Mouse (Mus musculus) kidney, adult 8-10 months (tissue): ENCODE results near the gene Kif26b.

Experiments
- DNase-seq, 2 experiments: peaks; one replicate each; pipeline ENCODE4 v3.0.0; 2022

The Kif26b gene

DNA sequence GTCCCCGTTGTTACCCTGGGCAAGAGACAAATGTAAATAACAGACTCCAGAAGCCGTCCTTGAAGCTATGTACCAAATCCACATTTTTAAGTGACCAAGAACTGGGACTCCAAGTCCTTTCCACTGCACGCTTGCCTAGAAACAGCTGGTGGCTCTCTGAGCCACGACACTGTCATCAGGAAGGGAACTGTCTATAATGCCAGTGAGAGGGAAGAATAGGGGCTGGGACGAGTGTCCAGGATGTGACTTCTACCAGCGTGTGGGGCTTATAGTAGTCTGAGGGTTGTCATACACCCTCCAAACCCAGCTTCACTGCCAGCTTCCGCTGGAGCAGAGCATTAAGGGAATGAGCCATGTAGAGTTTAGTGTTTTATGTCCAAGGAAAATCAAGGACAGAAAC lies 138.9 kb downstream of the Kif26b start:
- no peak for DNase-seq

DNA sequence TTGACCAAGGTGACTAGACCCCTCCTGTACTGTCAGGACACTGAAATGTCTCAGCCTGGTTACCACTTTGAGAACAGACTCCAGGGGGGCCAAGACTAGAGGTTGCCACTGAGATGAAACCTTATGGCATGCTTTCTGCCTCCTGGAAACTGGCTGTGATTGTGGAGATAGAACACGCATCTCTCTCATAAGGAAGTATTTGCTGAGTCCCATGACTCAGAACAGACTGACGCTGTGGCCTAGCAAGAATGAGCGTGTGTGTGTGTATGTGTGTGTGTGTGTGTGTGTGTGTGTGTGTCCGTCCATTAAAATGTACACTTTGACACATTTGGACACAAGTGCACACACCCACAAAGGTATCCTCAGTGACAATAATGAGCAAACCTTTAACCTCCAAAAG lies 140.0 kb downstream of the Kif26b start:
- peak in 1 of 2 experiments; percentile 20 for DNase-seq

DNA sequence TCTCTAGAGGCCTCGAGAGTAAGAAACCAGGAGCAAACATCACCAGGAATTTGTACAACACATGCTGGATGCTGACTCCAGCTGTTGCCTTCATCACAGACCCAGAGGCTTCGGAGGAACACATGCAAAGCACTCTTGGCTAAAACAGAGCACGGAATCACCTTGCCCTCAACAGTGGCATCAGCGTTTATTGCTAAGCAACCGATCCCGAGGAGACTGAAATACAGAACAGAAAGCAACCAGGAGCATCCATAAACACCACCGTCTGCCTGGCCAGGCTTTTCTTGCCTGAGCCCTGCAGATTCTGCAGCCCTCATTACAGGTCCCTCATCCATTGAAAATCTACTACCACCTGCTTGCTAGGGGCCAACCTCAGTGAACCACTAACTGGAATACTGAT lies 144.1 kb downstream of the Kif26b start:
- DNase-seq: no peak

DNA sequence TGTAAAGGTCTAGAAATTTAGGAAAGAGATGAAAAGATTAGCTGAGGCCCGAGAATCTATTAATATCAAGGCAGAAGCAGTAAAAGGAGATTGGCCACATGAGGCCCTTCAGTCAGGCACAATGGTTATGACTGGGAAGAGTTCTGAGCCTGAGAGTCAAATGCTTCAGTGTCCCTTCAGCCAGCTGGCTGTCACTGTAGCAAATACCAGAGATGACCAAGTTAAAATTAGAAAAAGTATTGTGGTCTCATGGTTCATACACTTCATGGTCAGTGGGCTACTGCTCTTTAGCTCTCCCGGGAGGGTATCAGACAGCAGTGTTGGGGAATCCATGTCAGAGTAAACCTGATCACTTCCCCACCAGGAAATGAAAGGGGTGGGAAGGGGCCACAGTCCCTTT lies 144.6 kb downstream of the Kif26b start:
- DNase-seq: no peak

DNA sequence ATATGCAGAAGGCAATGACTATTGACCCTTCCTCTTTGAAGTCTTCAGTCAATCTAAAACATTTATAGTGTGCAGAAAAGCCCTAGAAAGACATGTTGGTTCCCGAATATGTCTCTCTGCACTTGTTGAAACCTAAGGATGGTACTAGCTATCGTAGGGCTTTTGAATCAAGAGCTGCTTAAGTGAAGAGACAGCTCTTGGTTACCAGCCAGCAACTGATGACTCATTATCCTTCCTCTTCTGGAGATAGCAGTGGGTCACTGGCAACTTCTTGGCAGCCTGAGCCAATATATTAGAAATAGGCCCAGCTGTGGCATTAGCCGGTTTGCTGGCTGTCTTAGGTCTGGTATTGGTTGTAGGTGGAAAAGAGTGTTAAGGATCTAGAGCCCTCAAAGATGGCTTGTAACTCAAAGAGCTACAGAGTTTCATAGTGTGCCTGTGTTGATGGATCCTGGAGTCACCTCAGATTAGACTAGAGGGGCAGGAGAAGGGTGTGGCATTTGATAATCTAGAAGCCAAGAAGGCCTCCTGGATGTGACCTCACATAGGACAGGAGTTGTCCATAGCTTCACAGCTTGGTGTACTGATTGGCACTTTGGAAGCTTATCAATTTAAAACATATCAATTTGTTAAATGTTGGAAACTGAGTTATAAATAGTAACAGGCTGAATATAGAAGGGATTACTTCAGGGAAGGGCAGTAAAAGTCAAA lies 146.8 kb downstream of the Kif26b start:
- DNase-seq: no peak

DNA sequence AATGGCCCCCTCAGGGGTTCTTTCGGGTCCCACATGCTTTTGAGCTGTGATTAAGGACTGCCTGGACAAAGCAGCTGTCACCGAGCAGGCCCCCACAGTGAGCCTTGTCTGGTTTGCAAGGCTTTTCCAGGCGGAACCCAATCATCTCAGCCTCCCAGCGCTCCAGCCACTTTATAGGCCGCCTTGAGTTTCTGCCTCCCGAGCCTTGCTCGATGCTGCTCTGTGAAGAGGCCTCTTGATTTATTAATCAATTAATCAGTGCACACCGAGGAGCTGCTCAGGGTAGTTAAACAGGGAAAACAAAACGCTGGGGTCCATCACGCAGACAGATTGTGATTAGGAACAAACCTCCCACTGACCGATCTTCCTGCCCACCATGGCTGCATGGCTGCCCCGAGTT lies 148.2 kb downstream of the Kif26b start:
- no peak for DNase-seq

DNA sequence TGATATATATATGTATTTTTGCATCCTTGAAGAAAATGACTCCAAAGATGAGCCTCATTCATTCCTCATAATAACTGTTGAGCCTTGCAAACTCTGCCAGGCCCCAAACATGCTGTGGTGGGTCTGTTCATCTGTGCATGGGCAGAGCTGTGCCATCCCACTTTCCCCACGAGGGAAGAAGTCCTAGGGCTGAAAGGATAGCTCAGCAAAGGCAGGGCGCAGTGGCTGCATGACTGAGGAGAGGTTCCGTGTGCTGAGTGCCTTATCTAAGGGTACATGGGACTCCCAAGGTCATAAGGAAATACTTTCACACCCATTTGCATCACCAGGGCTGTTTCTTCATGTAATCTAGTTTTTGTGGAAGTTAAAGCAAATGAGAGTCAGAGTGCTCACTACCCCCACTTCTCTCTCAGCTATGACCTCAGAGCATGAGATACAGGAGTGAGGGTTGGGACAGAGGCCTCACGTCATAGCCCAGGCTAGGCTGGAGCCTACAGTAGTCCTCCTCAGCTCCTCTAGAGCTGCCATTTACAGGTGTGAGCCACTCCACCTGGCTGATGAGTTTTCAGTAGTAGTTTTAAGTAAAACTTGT lies 148.8 kb downstream of the Kif26b start:
- DNase-seq: no peak

DNA sequence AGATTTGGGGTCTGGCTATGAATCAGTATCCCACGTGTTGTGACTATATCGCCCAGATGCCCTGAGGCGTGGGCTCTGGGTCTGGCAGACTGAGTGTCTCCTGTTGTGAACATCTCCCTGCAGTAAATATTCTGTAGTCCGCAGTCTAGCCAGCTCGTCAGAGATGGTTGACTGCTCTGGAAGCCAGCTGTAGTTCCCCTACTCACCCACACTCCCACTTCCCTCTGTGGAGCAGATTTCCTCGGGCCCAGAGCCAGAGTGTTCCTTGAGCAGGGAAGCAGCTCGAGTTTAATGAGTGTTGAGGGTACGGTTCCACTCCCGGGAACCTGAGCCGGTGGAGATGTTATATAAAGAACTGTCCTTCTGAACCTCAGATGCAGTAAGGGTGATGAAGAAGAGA lies 154.7 kb downstream of the Kif26b start:
- DNase-seq: peak; percentile 9 to 25

DNA sequence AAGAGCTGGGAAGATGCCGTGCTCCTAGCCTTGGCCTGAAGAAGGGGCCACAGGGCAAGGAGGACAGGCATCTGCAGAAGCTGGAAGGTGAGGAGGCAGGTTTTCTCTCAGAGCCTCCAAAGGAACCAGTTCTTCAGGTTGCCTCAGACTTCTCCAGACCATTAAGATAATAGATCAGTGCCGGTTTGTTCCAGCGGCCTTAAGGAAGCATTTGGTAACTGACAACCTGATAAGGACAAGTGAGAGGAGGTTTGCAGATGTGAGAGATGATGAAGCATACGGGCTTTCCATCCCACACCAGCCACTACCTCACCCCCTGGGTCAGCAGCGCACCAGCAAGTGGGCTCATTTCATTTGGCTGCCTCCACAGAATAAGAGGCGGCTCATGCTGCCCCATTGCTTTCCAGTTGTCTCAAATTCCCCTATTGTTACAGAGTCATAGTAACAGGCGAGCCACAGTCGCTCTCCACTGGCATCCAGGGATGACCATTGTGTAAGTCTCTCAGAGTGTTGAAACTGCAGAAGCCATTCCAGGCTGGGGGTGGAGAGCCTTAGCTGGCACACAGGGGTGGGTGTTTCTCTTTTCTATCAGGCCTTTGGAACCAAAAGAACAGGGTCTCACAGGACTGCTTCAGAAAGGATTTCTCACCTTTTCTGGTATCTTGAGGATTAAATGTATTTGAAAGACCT lies 156.2 kb downstream of the Kif26b start:
- no peak for DNase-seq

DNA sequence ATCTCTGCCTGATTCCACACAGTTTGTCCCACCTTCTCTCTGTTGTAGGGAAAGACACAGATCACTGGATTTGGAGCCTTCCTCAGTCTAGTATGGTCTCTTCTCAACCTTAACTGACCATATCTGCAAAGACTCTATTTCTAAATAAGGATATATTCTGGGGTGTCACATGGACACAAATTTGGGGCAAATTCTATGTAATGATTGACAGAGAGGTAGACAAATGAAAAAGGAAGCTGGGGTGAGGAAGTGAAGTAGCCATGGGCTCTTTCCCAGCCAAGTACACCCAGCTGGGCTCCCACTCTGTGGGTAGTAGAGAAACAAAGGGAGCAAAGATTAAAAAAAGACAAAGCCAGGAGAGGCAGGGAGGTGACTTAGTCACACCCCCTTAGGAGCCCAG lies 158.0 kb downstream of the Kif26b start:
- DNase-seq: no peak

DNA sequence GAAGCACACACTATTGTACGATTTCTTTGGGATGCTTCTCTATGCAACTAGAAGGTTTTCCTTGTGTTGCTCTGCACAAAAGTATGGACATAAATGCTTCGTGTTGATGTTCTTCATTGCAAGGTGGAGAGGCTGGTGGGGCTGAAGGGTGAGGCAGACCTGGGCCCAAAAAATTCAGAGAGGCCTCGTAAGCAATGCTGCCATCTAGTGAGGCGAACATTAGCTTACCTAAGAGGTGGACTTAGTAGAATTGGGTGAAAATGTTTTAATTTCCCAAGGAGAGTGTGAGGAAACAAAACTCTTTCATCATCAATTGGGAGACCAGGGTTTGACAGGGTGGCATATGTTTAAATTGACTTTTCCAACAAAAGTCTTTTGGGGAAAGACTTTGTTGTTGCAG lies 160.6 kb downstream of the Kif26b start:
- DNase-seq: no peak

DNA sequence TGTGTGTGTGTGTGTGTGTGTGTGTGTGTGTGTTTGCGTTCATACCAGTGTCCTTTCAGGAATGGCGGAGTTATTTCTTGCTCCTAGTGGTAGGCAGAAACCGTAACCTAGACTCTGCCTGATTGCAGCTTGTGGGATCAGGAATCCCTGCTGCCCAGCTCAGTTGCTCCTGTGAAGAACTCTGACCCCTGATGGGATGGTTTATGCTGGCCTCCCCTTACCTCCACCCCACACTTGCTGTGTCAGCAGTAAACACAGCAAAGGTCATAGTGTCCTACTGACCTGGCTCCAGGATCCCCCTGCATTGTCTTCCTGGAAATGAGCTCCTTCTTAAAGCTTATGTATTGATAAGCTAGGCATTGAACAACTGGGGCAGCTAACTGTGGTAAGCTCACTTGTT lies 162.8 kb downstream of the Kif26b start:
- no peak for DNase-seq

DNA sequence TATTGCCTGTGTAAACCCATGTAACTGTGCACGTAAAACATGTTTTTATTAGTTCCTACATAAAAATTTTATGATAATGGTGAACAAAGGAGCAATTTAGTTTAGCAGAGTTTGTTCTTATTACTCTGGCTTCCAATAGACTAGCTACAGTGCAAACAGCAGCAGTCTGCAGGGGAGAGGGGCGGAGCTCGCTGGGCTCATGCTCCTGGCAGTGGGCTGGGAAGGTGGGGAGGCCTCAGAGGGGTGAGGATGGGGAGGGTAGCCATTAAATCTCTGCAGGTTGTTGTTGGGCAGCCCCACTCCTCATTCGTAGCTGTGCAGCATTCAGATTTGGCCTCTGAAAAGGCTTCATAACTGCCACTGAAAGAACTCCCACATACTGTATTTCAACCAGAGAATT lies 171.2 kb downstream of the Kif26b start:
- DNase-seq: no peak

DNA sequence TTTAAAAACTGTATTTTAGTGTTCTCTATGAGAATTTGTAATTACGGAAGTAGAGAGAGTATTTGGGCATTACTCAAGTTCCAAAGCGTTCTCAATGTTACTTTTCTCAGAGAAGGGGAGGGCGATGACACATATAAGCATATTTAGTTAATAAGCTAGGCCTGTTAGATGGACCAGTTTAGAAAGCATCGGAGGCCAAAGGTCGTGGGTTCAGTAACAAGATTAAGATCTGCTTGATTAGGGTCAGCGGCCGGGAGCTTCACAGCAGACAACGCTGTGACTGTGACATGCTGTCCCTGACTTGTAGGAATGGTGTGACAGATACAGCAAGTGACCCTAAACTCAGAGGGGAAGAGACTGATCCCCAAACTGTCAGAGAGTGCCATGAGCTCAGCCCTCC lies 174.6 kb downstream of the Kif26b start:
- no peak for DNase-seq

DNA sequence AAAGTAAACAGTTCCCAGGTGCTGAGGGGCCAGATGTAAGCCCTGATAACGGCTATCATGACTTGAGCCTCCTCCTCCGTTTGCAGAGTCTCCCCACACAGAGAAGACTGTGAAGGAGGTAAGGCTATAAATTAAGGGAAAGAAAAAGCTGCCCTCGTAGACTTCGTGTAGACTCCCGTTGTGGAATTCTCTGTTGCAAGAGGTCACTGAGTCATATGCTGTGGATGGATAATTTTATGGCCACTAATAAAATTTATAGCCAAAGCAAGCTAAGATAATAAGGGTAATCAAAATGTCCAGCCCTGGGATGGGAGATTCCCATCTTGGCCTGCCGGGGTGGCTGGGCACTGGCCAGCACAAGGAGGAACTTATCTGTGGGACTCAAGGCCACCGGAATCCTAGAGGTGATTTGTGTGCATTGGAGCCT lies 179.0 kb downstream of the Kif26b start:
- peak; percentile 2 to 9 for DNase-seq

DNA sequence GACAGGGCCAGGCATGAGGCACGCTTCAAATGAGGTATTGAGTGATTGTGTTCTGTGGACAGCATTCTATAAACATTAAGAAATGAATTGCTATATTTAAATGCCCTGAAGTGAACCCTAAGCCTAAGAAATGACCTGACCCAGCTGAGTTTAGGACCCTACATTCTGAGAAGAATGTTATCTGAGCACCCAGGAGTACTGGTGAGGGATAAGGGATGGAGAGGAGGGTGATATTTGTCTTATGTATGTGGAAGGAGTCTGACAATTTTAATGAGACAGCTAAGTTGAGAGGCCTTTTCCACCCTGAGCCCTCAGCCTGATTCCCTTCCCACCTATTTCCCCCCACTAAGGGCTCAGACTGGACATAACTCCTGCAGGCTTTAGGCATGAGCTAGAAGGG lies 179.4 kb downstream of the Kif26b start:
- DNase-seq: no peak

DNA sequence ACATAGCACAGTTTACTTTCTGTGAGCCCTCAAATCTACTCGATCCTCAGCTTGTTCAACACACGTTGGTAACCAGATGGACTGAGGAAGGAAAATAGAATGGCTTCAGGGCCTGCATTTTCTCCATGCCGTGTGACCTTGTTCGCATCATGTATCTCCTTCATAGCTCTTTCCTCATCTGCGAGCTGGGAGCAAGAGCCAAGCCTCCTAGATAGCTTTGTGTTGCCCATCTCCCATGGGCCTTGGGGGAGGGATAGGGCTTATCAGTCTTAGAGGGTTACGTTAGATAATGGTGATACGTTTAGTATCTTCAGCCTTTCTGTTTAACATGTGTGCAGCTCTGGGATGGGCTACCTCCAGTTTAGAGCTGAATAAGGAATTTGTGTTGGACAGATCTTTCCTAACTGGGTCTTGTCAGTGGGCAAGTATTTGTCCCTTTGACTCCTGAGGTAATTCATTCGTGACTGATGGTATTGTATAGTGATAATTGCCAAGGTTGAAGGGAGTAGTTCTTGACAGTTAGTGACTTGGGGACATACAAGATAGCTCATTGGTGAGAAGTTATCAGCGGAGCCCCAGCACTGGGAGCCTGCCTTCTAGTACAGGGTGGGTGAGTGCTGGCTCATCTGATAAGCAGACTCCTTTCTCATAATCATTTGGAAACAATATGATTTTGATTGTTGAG lies 183.4 kb downstream of the Kif26b start:
- no peak for DNase-seq

DNA sequence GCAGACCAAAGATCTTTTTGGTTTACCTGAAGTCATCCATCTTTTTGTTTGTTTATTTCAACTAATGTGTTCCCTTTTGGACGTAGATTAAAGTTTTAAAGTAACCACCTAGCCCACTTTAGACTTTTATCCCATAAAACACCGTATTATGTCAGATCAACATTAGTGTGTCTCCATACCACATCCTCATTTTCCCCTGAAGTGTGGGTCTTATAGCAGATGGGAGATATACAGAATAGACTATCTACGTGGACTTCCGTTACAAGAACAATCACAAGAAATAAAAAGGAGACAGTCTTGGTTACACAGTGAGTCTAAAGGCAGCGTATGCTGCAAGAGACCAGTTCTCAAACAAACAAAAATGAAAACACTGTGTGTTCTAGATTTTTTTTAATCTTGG lies 185.3 kb downstream of the Kif26b start:
- no peak for DNase-seq

DNA sequence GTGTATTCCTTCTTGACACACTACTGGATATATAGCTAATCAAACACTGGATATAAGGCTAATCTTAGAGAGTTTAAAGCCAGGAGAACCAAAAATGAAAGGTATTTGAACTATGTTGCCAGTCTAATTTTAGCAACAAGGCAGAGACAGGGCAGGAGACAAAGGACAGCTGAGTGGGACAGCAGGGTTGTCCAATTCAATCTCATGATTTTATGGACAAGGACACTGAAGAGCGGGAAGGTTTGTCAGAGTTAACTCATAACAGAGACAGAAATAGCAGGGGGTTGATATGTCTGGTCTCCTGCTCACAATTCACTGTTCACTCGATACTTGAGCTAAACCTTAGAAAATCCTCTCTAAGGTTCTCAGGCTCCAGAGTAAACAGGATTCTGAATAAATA lies 187.5 kb downstream of the Kif26b start:
- no peak for DNase-seq

DNA sequence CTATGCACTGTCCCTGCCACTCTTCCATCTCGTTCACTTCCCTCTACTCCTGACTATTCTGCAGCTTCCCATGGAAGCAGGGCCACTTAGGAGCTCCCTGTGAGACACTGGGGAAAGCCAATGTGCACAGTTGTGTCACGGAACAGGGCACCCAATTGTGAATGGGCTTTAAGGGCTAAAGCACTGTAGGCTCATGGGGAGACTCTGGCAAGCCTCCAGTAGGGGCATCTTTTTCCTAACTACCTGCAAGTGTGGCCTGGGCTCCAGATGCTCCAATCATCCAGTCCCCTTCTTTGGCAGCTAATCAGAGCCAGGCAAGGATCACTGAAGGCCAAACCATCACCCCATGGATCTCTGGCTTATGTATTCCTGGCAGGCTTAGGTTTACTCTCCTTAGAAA lies 191.9 kb downstream of the Kif26b start:
- DNase-seq: no peak

DNA sequence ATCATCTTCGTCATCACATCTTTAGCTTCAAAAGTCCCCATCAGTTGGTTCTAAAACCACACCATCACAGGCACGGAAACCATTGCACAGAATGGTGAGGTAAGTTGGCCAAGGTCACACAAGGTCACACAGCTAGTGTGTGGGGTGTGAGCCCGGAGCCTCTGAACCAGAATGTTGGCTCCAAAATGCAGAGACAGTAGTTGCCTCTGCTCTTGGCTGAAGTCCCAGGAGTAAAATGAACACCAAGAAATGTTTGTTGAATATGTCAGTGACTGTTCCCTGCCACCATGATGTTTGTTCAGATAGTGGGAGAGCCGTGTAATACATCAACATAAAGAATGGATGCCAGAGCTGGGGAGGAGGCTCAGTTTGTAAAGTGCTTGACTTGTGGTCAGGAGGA lies 193.9 kb downstream of the Kif26b start:
- DNase-seq: no peak

DNA sequence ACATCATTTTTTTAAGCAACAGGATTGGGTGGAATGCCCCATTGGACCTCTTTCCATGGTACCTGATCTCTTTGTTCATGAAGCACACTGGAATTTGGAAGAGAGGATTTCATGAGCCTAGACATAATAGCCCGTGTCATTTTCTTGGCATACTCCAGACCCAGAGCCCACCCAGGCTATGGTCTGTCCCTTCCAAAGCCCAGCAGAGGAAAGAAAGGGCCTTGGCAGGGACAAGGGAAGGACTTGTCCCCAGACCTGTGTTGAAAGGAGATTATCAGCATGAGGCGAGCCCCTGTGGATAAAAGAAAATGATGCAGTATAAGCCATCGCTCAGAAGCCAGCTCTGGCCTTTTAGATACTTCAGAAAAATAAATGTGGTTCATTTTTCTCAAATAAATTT lies 196.6 kb downstream of the Kif26b start:
- DNase-seq: no peak

DNA sequence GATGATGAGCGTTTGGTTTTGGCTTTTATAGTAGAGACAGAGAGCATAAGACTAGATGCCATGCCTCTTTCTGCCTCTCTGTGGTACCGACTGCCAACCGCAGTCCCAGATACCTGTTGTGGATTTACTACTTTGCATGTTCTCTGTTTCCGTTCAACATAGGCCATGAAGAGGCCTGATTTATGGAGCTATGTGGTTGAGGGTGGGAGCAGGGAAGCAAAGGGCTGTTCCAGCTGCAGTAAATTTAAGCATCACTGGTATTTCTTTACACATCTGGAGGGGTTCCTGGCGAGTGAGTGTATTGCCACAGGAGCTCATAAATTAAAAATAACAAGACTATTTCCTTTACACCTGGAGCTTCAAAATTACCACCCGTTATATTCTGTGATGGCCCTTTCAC lies 199.3 kb downstream of the Kif26b start:
- DNase-seq: no peak

DNA sequence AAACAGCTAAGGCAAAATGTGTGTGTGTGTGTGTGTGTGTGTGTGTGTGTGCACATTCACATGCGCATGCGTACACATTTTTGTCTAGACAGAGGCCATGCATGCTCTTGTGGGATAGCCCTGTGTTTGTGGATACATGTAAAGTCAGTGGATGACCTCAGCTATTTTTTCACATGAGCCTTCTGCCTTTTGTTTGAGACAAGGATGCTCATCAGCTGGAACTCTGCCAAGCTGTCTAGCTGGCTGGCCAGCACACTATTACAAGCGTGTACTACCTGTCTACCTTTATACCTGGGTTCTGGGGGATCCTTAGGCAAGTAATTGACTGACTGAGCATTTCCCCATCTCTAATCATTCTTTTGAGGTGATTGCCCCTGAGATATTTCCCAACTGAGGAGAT lies 201.3 kb downstream of the Kif26b start:
- no peak for DNase-seq
